Mouse (Mus musculus) heart, postnatal 14 days (tissue): ENCODE results near the gene Zfp740. TPM values are rescaled to one million over a fixed set of nuclear protein-coding genes. Genes with fewer than 3 reads are reported as not detected.
A peak's percentile ranks its signal among the peaks of the same experiment; 100 is the strongest.

ENCODE experiments used
- DNase-seq, 2 experiments: peaks; one replicate each; pipeline ENCODE4 v3.0.0; 2021 to 2022
- intact Hi-C: fragments of 180-260 bp; cut with DNase I; formaldehyde crosslinking; loops from one replicate; pipeline ENCODE4 v1.15.1; 2025
- total RNA-seq, 2 experiments: library from RNA; stranded (reverse); gene quantifications; 2 replicates each; pipeline ENCODE4 v1.2.3; 2021

Gene Zfp740
- total RNA-seq, 2 experiments from 2014 or later, result 41.8 to 47.1 TPM

DNA sequence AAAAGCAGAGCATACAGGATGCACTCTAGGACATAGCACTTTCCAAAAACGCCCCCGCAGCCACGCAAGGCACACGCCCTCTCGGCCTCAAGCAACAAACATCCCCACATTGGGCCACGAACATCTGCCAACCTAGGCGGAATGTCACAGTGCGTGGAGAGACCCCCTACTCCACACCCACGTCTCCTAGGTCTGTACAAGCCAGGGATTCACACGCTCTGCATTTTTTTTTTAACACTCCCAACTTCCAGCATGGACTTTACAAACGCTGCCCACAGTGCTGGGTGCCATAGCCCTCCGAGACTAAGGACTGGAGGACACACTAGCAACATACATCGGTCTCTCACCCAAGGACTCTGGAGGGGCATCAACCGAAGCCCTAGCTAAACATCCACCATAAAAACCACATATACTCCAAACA lies 42.4 kb downstream of the Zfp740 start:
- DNase-seq, result no peak

DNA sequence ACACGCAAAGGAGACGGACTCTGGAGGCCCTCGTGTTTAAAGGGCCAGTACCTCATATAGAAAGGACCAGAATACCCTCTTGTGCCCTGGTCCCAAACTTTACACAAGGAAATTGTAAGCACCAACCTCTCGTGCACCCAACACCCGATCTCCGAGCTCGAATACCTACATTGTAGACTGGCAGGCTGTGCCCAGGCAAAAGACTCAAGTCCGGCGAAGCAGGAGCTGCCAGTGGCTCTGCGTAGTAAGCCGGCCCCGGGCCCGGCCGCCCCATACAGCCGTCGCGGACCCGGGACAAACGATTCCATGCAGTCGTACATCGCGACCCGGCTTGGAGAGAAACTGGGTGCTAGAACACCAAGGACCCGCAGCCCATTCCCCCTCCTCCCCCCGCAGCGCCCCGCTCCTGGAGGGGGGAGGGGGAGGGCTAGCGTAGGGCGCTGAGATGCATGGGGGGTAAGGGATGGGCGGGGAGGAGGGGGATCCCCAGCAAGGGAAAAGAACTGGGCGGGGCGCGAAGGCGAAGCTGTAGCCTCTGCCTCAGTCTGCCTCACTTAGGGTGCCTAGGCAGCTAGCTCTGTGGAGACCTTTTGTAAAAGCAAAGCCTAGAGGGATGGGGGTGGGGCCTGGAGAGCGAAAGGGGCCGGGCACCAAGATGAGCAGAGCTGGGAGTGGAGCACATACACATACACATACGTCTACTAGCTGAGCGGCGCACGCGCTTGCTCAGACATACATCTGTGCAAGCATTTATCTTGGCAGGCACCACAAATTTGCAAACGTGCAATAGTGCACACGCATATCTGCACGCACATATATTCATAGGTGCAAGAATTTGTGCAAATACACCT lies 43.1 kb downstream of the Zfp740 start:
- intact Hi-C loops, result no loop called here
- DNase-seq, result peak; percentile 77 to 78

More for the DNA sequence above, 42.4 kb downstream of the Zfp740 start:
- intact Hi-C loops, result no loop called here

DNA sequence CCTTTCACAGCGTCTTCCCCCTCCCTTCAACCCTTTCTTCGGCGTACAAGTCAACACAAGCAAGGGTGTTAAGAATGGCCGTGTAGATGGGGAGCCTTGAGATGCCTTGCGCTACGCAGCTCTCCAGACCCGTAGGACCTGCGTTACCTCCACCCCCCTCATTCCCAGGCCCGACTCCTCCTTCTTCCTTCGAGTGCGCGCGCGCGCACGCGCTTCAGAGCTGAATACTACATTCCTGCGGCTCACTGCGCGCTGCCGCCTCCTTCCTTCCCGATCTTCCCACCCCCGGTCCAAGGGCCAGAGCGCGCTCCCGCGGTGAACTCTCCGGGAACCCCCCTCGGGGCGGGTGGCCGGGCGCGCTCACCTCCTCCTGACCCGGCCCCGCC lies 43.8 kb downstream of the Zfp740 start:
- DNase-seq, result peak; percentile 96 to 97
- intact Hi-C loops, result no loop called here

GRCm38 (mm10) chr15:102247252-102248130 lies 44.4 kb downstream of the Zfp740 start:
- intact Hi-C loops, result loop anchor here (2.0 kb wide), 1 partner anchor 31 kb away; the partner anchor contains the start of gene Mfsd5

GRCm38 (mm10) chr15:102248131-102248811 lies 45.2 kb downstream of the Zfp740 start:
- intact Hi-C loops, result loop anchor here (2.0 kb wide), 1 partner anchor 31 kb away; the partner anchor contains the start of gene Mfsd5
- no peak for DNase-seq

More at GRCm38 (mm10) chr15:102247252-102248130, 44.4 kb downstream of the Zfp740 start:
- DNase-seq, result peak; percentile 79 to 87

GRCm38 (mm10) chr15:102248812-102249191 lies 45.8 kb downstream of the Zfp740 start:
- intact Hi-C loops, result loop anchor here (2.0 kb wide), 1 partner anchor 30 kb away; the partner anchor contains the start of gene Mfsd5
- no peak for DNase-seq

GRCm38 (mm10) chr15:102249251-102249691 lies 46.2 kb downstream of the Zfp740 start:
- intact Hi-C loops, result loop anchor here (2.0 kb wide), 1 partner anchor 30 kb away; the partner anchor contains the start of gene Mfsd5
- DNase-seq, result peak in 1 of 2 experiments; percentile 61

GRCm38 (mm10) chr15:102249967-102250366 lies 46.9 kb downstream of the Zfp740 start:
- DNase-seq, result no peak
- intact Hi-C loops, result loop anchor here (2.0 kb wide), 1 partner anchor 29 kb away; the partner anchor contains the start of gene Mfsd5

GRCm38 (mm10) chr15:102250521-102250920 lies 47.5 kb downstream of the Zfp740 start:
- intact Hi-C loops, result no loop called here
- DNase-seq, result no peak

DNA sequence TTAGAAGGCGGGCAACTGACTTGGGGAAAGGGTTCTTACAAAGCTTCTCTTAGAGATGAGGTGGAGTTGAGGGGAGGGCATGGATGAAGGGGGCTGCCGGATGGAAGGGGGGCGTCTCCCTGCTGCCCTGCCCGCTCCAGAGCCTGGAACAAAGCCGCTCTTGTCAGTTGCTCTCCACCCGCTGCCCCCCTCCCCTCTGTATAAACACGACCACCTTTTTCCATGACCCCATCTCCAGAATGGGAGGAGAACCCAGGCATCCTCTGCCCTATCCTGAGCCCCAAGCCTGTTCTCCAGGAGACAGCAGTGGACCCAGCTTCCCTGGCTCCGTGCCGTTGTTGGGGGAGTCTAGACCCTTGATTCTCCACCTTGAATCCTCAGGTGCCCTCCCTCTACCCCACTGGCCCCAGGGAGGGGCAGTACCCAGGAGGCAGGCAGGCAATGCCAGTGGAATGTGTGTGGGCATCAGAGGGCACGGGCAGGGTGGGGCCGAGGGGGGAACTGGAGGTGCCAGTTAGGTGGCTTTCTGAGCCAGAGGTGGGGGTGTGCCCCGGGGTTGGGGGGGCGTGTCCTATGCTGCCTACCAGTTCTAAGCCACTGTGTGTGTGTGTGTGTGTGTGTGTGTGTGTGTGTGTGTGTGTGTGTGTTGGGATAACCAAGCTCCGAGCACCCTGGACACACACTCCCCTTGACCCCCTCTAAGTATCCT lies 52.7 kb downstream of the Zfp740 start:
- no peak for DNase-seq
- intact Hi-C loops, result no loop called here

DNA sequence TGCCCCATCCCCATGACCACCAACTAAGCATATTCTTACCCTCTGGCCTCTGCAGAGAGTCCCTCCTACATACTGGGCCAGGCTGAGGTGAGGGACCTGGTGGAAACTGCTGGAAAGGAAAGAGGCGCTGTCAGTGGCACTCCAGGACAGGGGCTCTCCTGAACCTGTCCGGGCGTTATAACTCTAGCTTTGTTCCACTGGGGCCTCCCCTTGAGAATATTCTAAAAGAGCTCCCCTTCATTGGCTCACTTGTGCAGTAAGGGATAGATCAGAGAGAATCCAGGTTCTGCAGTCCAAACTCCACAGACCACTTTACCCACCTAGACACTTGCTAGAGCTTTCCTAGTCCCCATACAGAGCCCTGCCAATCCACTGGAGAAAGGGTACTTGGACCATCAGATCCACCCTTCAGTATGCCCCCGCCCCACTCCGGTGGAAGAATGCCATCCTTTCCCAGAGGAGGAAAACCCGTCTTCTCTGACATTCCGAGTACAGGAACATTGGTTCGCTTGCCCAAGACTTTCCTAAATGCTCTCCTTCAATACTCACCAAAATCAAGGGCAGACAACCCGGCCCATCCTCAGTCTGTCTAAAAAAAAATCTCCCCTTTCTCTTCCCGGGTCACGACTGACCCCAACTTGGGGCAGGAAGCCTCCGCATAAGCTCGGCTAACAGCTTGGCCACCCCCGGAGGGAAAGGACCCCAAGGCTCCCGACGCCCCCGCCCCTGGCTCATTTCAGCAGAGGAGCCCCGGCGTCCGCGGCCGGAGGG lies 53.6 kb downstream of the Zfp740 start:
- no peak for DNase-seq
- intact Hi-C loops, result no loop called here

- DNase-seq, result peak in 1 of 2 experiments; percentile 53
- intact Hi-C loops, result no loop called here
Observed at GRCm38 (mm10) chr15:102257202-102258075, 54.4 kb downstream of the Zfp740 start, which contains the start of gene Rarg. TSS of gene Rarg (minus strand) at chr15:102257517.

GRCm38 (mm10) chr15:102258076-102258470 lies 55.0 kb downstream of the Zfp740 start:
- intact Hi-C loops, result no loop called here
- peak; percentile 64 to 65 for DNase-seq

DNA sequence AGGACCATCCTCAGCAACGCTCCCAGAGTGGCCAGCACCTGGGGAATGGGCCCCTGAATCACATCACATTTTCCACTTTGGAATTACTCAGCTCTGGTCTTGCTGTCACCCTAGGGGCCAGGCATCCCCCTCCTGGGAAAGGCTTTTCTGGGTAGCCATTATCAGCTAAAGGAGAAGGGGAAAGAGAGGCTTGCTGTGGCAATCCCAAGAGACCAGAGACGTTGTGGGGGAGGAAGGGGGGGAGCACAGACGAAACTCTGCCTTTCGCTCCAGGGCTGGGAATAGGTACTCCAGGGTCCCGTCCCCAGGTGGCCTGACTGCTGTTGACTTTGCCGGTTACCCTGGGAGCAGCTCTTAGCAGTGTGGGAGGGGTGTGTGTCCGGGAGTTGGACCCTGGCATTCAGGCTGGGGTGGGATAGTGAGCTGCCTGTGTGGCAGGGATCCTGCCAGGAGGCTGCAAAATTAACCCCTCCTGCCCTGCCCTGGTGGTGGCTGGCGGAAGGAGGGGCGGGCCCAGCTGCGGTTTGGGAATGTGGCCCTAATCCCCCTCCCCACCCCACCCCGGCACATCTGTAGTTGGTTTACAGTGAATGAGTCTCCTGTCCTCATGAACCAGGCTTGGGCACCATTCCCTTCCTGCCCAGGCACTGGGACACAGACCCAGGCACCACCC lies 55.7 kb downstream of the Zfp740 start:
- intact Hi-C loops, result no loop called here
- no peak for DNase-seq

DNA sequence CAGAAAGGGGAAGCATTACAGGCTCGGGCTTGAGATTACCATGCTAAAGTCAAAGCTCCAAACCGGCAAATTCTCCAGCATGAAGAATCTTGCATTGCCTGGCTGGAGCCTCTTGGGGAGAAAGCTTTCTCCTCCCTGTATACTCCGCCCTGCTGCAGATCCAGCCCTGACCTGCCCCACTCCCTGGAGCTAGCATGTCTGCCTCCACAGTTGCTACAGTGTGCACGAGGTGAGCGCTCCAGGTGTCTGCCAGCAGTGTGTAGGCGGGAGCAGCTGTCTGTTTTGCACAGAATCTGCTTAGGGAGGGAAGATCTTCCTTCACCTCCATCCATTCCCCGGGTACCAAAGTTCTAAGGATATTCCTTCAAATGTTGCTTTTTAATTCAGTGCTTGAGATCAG lies 59.5 kb downstream of the Zfp740 start:
- no peak for DNase-seq
- intact Hi-C loops, result no loop called here

GRCm38 (mm10) chr15:102263037-102263436 lies 60.0 kb downstream of the Zfp740 start:
- intact Hi-C loops, result no loop called here
- no peak for DNase-seq
